Mouse (Mus musculus): Measurements from ENCODE around the gene Vmn2r39.
"Not testable (repeated sequence)": the region's sequence is repeated elsewhere in the genome, so short reads cannot be mapped to it uniquely, and the experiment has no call there.

Vmn2r39 gene

GRCm38 (mm10) chr7:9030698-9031097, at the start of gene Vmn2r39:
Gene Vmn2r39 (minus strand): TSS chr7:9030798.
- DNase-seq (ENCODE audit: low read depth), result not testable (repeated sequence)

GRCm38 (mm10) chr7:9065353-9065752, 34.8 kb upstream of the Vmn2r39 start:
- not testable (repeated sequence) for DNase-seq (ENCODE audit: low read depth)
